Mouse (Mus musculus): ENCODE results near the gene Aff4.

Gene Aff4

GRCm38 (mm10) chr11:53350291-53351223 is at the start of gene Aff4:
Gene Aff4, plus strand, starts transcription at chr11:53350833.
- in situ Hi-C loops (cut with MboI; ENCODE audit: unreplicated experiment in 2 of 2) = no loop called here

DNA sequence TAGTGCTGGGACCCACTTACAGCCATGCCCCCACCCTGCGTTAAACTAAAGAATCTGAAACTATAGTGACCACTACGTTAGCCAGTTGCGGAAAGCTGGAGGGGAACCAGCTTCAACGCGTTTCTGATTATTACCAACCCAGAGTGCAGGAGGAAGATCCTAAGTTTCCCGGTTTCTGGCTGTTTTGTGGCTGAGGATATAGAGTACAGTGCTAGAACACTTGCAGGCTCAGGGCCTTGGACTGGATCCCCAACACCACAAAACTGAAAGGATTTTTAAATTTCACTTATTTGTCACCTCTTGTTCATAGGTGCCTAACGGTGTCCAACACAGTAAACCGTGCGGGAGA is 49.5 kb upstream of the Aff4 start:
- in situ Hi-C loops (cut with MboI; ENCODE audit: unreplicated experiment in 2 of 2) = loop anchor here (5.0 to 25.0 kb wide), 3 partner anchors 41 to 1689 kb away; partner anchors contain the start of genes Hnrnpab (in 1 of the 2) and Nhp2 (in 1 of the 2)

DNA sequence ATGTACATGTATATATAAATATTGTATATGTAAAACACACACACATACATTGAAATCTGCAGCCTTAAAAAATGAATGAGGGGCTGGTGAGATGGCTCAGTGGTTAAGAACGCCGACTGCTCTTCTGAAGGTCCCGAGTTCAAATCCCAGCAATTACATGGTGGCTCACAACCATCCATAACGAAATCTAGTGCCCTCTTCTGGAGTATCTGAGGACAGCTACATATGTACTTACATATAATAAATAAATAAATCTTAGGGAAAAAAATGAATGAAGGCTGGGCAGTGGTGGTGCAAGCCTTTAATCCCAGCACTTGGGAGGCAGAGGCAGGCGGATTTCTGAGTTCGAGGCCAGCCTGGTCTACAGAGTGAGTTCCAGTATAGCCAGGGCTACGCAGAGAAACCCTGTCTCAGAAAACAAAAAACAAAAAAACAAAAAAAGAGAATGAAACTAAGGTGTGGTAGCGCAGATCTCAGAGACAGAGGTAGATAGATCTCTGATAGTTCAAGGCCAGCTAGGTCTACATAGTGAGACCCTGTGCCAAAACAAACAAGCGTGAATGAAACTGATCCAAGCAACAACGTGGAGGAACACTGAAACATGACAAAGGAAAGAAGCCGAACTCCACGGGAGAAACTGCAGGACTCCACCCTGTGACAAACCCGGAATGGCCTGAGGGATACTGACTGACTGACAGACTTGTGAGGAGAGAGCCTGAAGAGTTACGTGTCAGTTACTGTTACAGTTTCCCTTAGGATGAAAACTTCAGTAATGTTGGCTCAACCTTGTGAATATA is 46.4 kb upstream of the Aff4 start:
- in situ Hi-C loops (cut with MboI; ENCODE audit: unreplicated experiment in 2 of 2) = loop anchor here (5.0 to 25.0 kb wide), 3 partner anchors 38 to 1692 kb away; partner anchors contain the start of genes Hnrnpab (in 1 of the 2) and Nhp2 (in 1 of the 2)

DNA sequence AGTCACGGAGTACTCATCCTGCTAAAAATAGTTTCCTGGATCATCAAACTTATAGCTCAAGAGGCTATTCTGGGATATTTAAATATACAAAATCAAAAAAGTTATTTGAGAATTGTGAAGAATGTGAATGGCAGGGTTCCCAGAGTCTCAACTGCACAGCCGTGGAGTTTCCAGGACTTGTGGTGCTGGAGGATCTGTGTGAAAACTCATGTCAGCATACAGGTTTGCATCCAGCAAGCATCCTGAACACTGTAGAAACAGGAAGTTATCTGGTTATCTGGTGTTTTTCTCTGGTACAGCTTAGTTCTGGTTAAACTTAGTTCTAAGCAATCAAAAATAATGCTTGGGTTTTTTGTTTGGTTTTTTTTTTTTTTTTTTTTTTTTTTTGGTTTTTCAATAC is 43.7 kb upstream of the Aff4 start:
- in situ Hi-C loops (cut with MboI; ENCODE audit: unreplicated experiment in 2 of 2) = loop anchor here in 1 of 2 experiments (25.0 kb wide), 1 partner anchor 1695 kb away; the partner anchor contains the start of genes Hnrnpab and Nhp2

- in situ Hi-C loops (cut with MboI; ENCODE audit: unreplicated experiment in 2 of 2) = loop anchor here in 1 of 2 experiments (25.0 kb wide), 1 partner anchor 1695 kb away; the partner anchor contains the start of genes Hnrnpab and Nhp2
These were observed 43.0 kb upstream of the Aff4 start for GRCm38 (mm10) chr11:53307558-53308065.

DNA sequence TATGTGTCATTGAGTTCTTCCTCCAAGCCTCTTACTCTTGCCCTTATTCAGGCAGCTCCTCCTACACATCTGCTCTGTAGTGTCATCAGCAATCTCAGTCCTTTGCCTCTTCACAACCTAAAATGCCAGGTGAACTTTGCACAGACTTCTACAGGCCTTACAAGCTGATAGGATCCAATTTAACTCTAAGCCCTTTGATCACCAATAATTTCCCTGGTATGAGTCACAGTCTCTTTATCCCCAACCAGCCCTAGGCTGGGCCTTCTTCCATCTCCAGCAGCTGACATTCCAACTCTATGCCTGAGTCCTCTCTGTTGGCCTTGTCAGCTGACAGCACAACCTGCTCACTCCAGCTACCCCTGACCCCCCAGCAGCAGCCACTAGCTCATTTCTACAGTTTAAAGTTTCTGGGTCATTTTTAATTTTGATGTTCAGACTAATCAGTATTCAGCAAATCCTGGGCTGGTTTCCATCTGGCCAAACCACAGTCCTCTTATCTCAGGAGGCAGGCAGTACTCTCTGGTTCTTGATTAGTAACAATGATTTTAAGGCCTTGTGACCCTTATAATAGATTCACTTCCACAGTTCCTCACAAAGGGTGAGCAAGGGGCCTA is 42.3 kb upstream of the Aff4 start:
- in situ Hi-C loops (cut with MboI; ENCODE audit: unreplicated experiment in 2 of 2) = loop anchor here in 1 of 2 experiments (25.0 kb wide), 1 partner anchor 1696 kb away; the partner anchor contains the start of genes Hnrnpab and Nhp2

DNA sequence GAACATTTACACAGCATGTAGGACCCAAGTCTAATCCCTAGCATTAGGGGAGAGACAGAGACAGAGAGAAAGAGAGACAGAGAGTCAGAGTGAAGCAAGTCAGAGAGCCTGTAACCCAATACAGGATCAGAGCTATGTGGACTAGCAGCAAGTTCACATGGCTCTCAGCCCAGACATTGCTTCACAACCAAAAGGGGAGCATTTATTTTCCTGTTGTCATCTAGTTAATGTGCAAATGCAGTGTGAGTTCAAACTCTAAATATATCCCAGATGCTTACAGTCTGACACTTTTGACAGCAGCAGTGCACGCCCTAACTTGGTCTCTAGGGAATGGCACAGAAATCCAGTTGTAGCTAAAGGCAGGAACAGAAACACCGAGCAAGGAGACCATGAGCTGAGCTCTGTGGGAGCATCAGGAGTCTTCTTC is 41.7 kb upstream of the Aff4 start:
- in situ Hi-C loops (cut with MboI; ENCODE audit: unreplicated experiment in 2 of 2) = loop anchor here in 1 of 2 experiments (25.0 kb wide), 1 partner anchor 1697 kb away; the partner anchor contains the start of genes Hnrnpab and Nhp2

DNA sequence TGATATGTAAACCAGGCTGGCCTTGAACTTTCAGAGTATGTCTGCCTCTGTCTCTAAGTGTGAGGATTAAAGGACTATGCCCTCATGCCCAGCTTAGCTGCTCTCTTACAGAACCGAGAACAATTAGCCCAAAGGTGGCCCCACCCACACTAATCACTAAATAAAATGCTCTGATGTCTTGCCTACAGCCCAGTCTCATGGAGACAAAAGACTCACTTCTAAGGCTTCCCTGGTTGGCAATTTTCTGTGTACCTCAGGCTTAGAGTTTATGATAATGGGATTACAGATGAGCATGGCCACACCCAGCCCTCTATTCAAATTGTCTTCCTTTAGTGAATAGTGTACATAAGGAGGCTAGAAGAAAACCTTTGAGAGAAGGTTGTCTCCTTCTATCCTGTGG is 39.2 kb upstream of the Aff4 start:
- in situ Hi-C loops (cut with MboI; ENCODE audit: unreplicated experiment in 2 of 2) = loop anchor here in 1 of 2 experiments (25.0 kb wide), 1 partner anchor 1699 kb away; the partner anchor contains the start of genes Hnrnpab and Nhp2

- in situ Hi-C loops (cut with MboI; ENCODE audit: unreplicated experiment in 2 of 2) = loop anchor here in 1 of 2 experiments (25.0 kb wide), 1 partner anchor 1701 kb away; the partner anchor contains the start of genes Hnrnpab and Nhp2
These were observed 37.8 kb upstream of the Aff4 start for GRCm38 (mm10) chr11:53312823-53313222.

DNA sequence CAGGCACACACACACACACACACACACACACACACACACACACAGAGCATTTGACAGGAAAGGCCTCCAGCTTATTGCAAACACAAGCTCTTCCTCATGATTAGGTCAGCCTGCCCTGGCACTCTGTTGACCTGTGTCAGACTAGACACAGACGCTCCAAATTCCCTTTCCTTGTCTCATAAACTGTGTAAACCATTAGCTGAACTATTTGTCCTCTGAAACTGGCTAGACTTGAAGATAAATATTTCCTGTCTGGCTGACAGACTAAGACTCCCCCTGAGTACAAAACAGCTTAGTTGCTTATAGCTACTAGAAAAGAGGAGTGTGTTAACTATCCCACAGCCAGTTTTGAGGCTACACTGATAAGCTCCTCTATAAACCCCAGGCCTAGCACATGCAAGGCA is 35.9 kb upstream of the Aff4 start:
- in situ Hi-C loops (cut with MboI; ENCODE audit: unreplicated experiment in 2 of 2) = loop anchor here in 1 of 2 experiments (25.0 kb wide), 1 partner anchor 1702 kb away; the partner anchor contains the start of genes Hnrnpab and Nhp2

GRCm38 (mm10) chr11:53316996-53317395 is 33.6 kb upstream of the Aff4 start:
- in situ Hi-C loops (cut with MboI; ENCODE audit: unreplicated experiment in 2 of 2) = loop anchor here in 1 of 2 experiments (25.0 kb wide), 1 partner anchor 1705 kb away; the partner anchor contains the start of genes Hnrnpab and Nhp2

- in situ Hi-C loops (cut with MboI; ENCODE audit: unreplicated experiment in 2 of 2) = loop anchor here in 1 of 2 experiments (25.0 kb wide), 1 partner anchor 1706 kb away; the partner anchor contains the start of genes Hnrnpab and Nhp2
These were observed 32.6 kb upstream of the Aff4 start for GRCm38 (mm10) chr11:53318041-53318440.

DNA sequence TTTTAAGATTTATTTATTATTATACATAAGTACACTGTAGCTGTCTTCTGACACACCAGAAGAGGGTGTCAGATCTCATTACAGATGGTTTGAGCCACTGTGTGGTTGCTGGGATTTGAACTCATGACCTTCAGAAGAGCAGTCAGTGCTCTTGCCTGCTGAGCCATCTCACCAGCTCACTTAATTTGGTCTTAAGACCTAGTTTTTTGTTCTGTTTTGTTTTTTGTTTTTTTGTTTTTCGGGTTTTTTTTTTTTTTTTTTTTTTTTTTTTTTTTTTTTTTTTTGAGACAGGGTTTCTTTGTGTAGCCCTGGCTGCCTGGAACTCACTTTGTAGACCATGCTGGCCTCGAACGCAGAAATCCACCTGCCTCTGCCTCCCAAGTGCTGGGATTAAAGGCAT is 32.1 kb upstream of the Aff4 start:
- in situ Hi-C loops (cut with MboI; ENCODE audit: unreplicated experiment in 2 of 2) = loop anchor here in 1 of 2 experiments (25.0 kb wide), 1 partner anchor 1706 kb away; the partner anchor contains the start of genes Hnrnpab and Nhp2

DNA sequence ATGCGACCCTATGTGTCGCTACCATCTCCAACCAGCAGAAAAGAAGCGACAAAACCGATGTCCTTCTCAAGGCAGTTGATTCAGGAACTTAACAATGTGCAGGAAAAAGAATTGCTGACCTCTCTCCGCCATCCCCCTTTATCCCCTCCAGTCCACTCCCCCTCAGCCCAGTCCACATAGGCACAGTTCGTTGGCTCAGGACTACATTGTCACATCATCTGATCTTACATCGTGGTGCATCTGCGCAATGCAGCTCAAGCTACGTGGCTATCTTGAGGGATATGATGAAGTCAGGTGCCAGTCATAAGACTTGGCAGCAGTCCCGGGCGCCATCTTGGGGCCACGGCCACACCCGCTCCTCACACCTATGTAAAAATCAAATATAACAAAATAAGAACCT is 30.8 kb upstream of the Aff4 start:
- in situ Hi-C loops (cut with MboI; ENCODE audit: unreplicated experiment in 2 of 2) = loop anchor here in 1 of 2 experiments (25.0 kb wide), 1 partner anchor 1708 kb away; the partner anchor contains the start of genes Hnrnpab and Nhp2

GRCm38 (mm10) chr11:53324512-53324968 is 26.1 kb upstream of the Aff4 start, which contains the start of gene Zcchc10:
Gene Zcchc10, plus strand, starts transcription at chr11:53324679.
- in situ Hi-C loops (cut with MboI; ENCODE audit: unreplicated experiment in 2 of 2) = loop anchor here in 1 of 2 experiments (25.0 kb wide), 1 partner anchor 1712 kb away; the partner anchor contains the start of genes Hnrnpab and Nhp2

- in situ Hi-C loops (cut with MboI; ENCODE audit: unreplicated experiment in 2 of 2) = no loop called here
These were observed 20.3 kb upstream of the Aff4 start for GRCm38 (mm10) chr11:53330325-53330724.

GRCm38 (mm10) chr11:53331121-53331520 is 19.5 kb upstream of the Aff4 start:
- in situ Hi-C loops (cut with MboI; ENCODE audit: unreplicated experiment in 2 of 2) = no loop called here

DNA sequence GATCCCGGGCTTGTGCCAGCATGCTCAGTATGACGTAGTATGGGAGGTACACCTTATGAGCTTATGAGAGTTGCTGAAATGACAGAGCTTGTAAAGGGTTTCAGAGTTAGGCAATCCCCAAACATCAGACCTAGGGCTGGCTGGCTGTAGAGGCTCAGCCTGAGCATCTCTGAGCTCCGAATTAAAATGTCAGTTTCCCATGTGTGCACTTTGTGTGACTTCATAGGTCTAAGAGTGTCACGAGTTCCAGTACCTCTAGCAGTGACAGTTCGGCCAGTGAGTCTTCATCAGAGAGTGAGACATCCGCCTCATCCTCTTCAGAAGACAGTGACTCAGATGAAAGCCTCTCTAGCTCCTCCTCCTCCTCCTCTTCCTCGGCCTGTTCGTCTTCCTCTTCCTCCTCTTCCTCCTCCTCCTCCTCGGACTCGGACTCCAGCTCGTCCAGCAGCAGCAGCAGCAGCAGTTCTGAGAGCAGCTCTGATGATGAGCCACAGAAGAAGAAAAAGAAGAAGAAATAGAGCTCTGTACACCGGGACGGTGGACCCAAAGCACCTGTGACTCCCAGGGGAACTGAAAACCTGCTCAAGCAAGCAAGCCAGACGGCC is 18.5 kb upstream of the Aff4 start:
- in situ Hi-C loops (cut with MboI; ENCODE audit: unreplicated experiment in 2 of 2) = no loop called here

Data from v-Abl transformed pro-B cells (cell line).